Mouse (Mus musculus) megakaryocyte, embryonic 14.5 days (primary cell): ENCODE data around the gene B3gat3.

Experiments
- FLI1 ChIP-seq: IDR thresholded peaks from 2 replicates; pipeline ENCODE4 v1.6.1; 2012; ENCODE audit warnings: low read length, inconsistent platforms, mixed read lengths
- GATA1 ChIP-seq: IDR thresholded peaks from 3 replicates; pipeline ENCODE4 v1.6.1; 2012; ENCODE audit warnings: mixed read lengths, low read length, inconsistent platforms, borderline replicate concordance

GRCm38 (mm10) chr19:8926766-8927165 lies 6.6 kb downstream of the B3gat3 start:
- TF ChIP-seq GATA1 (no peak), FLI1 (no peak)
